Mouse (Mus musculus): ENCODE results near the gene Fam222b. TPM values are rescaled to one million over a fixed set of nuclear protein-coding genes. Genes with fewer than 3 reads are reported as not detected.

The Fam222b gene
- polyA plus RNA-seq, 1 experiment, result 12.3 TPM

GRCm38 (mm10) chr11:78164924-78165760 is 70.7 kb downstream of the Fam222b start, which contains the start of gene Traf4:
Traf4 (minus strand) TSS chr11:78165589.
- H3K4me3 ChIP-seq (replicated peaks; ENCODE audit: control insufficient read depth, low read depth, low read length), result peak within 1 kb of the TSS; percentile 65
- TF ChIP-seq POLR2A (IDR thresholded peaks at IDR 0.05; ENCODE audit: borderline replicate concordance, control insufficient read depth, low read depth, low read length) (peak; percentile 55; the same call in 1 of the 2 replicates), CTCF (IDR thresholded peaks at IDR 0.05; ENCODE audit: control insufficient read depth, insufficient read depth, low read length) (no peak)
- H3K4me1 ChIP-seq (ENCODE audit: control insufficient read depth, insufficient read depth, low read length), result peaks cover 3% of the 10 kb centered on the region; the same call in 1 of the 2 replicates
- WGBS, result under 1% methylated on average over 78 of the region's 78 CpGs
- H3K27ac ChIP-seq (ENCODE audit: control insufficient read depth, insufficient read depth, low read depth, low read length, poor library complexity), result peak within 1 kb of the TSS; percentile 64

DNA sequence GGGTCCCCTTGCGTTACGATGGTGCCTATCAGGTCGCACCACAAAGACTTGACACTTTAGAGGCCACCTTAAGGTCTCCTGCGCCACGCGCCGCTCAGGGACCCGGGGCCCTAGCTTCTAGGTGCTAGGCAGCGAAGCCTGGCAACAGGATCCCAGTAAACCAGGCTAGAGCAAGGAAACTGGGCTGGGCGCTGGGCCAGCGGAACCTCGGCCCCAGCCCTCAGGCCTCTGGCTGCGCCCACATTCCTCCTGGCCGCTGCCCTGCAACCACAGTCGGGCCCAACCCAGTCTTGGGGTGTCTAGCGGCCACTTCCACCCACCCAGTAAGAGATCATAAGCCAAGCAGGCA is 71.3 kb downstream of the Fam222b start:
- peak overlapping the region; percentile 56 for H3K4me3 ChIP-seq (replicated peaks; ENCODE audit: control insufficient read depth, low read depth, low read length)
- peaks cover 3% of the 10 kb centered on the region; the same call in 1 of the 2 replicates for H3K4me1 ChIP-seq (ENCODE audit: control insufficient read depth, insufficient read depth, low read length)
- H3K27ac ChIP-seq (ENCODE audit: control insufficient read depth, insufficient read depth, low read depth, low read length, poor library complexity), result peak overlapping the region; percentile 54
- TF ChIP-seq CTCF (IDR thresholded peaks at IDR 0.05; ENCODE audit: control insufficient read depth, insufficient read depth, low read length) (no peak), POLR2A (IDR thresholded peaks at IDR 0.05; ENCODE audit: borderline replicate concordance, control insufficient read depth, low read depth, low read length) (no peak)
- 3% methylated on average over 16 of the region's 16 CpGs for WGBS

DNA sequence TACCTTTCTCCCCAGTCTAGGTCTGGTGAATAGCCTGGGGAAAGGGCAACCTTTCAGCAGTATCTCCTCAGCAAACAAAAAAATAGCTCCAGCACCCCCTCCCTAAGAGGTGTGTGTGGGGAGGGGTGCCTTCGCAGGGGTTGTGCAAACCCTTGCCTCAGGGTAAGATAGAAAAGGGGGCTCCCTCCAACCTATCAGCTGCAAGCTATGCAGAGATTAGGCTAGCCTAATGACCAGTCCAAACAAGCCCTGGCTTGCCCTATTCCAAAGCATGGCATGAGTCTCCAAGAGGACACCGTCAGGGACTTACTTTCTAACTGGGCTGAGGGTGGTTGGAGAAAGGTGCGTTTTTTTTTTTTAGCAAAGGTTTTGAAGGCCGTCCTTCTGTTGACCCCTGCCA is 71.7 kb downstream of the Fam222b start:
- Histone ChIP-seq H3K27ac (ENCODE audit: control insufficient read depth, insufficient read depth, low read depth, low read length, poor library complexity) (no peak overlapping the region), H3K4me3 (replicated peaks; ENCODE audit: control insufficient read depth, low read depth, low read length) (no peak overlapping the region), H3K4me1 (ENCODE audit: control insufficient read depth, insufficient read depth, low read length) (peaks cover 3% of the 10 kb centered on the region; the same call in 1 of the 2 replicates)
- 72% methylated on average over 4 of the region's 4 CpGs for WGBS
- TF ChIP-seq CTCF (IDR thresholded peaks at IDR 0.05; ENCODE audit: control insufficient read depth, insufficient read depth, low read length), result no peak

- H3K4me1 ChIP-seq (ENCODE audit: control insufficient read depth, insufficient read depth, low read length), result peaks cover 3% of the 10 kb centered on the region; the same call in 1 of the 2 replicates
- 81% methylated on average over 6 of the region's 6 CpGs for WGBS
- TF ChIP-seq CTCF (IDR thresholded peaks at IDR 0.05; ENCODE audit: control insufficient read depth, insufficient read depth, low read length) (no peak), POLR2A (IDR thresholded peaks at IDR 0.05; ENCODE audit: borderline replicate concordance, control insufficient read depth, low read depth, low read length) (no peak)
- H3K27ac ChIP-seq (ENCODE audit: control insufficient read depth, insufficient read depth, low read depth, low read length, poor library complexity), result no peak overlapping the region
- H3K4me3 ChIP-seq (replicated peaks; ENCODE audit: control insufficient read depth, low read depth, low read length), result no peak overlapping the region
These were observed 72.2 kb downstream of the Fam222b start for GRCm38 (mm10) chr11:78166640-78167039.

GRCm38 (mm10) chr11:78167257-78167959 is 72.9 kb downstream of the Fam222b start:
- Histone ChIP-seq H3K27ac (ENCODE audit: control insufficient read depth, insufficient read depth, low read depth, low read length, poor library complexity) (no peak overlapping the region), H3K4me3 (replicated peaks; ENCODE audit: control insufficient read depth, low read depth, low read length) (no peak overlapping the region), H3K4me1 (ENCODE audit: control insufficient read depth, insufficient read depth, low read length) (peaks cover 3% of the 10 kb centered on the region; the same call in 1 of the 2 replicates)
- WGBS, result 87% methylated on average over 14 of the region's 14 CpGs
- TF ChIP-seq CTCF (IDR thresholded peaks at IDR 0.05; ENCODE audit: control insufficient read depth, insufficient read depth, low read length), result no peak
- TF ChIP-seq POLR2A (IDR thresholded peaks at IDR 0.05; ENCODE audit: borderline replicate concordance, control insufficient read depth, low read depth, low read length), result no peak

DNA sequence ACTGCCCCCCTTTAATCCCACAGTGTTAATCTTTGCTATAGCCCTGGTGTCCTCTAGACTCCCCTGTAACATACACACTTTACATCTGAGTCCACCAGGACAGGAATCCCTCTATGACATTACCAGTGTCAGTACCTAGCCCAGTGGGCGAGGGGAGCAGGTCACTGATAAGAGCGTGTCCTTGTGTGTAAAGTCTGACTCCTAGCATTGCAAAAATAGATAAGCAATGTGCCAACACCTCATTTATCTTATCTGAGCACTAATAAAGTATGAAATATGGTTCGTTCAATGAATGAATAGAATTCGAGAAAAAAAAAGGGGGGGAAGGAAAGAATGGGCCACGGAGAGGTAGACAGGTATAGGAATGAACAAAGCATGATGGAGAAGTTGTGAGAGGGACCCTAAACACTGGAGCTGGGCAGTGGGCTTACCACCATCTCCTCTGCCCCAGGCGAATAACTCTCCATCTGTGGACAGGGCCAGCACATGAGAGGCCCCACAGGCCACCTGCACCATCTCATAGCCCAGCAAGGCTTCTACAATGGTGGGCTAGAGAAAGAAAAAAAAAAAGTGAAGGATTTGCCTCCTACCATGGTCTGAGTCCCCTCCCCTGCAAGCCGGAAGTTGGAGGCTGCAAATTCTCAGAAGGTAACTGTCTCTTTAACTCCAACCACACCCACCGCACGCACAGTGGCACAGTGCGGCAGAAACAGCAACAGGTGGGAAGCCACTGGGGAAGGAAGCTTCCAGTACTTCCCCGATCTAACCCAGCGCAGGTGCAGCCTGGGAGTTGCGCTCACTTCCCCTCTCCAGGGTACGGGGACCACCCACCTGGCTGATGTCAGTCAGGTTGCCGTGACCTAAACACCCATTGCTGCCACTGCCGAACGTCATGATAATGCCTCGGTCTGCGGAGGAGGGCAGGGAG is 74.3 kb downstream of the Fam222b start:
- Histone ChIP-seq H3K4me3 (replicated peaks; ENCODE audit: control insufficient read depth, low read depth, low read length) (peak overlapping the region; percentile 40), H3K4me1 (ENCODE audit: control insufficient read depth, insufficient read depth, low read length) (peaks cover 3% of the 10 kb centered on the region; the same call in 1 of the 2 replicates), H3K27ac (ENCODE audit: control insufficient read depth, insufficient read depth, low read depth, low read length, poor library complexity) (peak overlapping the region; percentile 41)
- 17% methylated on average over 19 of the region's 19 CpGs for WGBS
- 0 out of 2 replicates have a peak, but pooled peaks have one; percentile 18 for TF ChIP-seq POLR2A (IDR thresholded peaks at IDR 0.05; ENCODE audit: borderline replicate concordance, control insufficient read depth, low read depth, low read length)
- peak; percentile 12; the same call in 1 of the 2 replicates for TF ChIP-seq CTCF (IDR thresholded peaks at IDR 0.05; ENCODE audit: control insufficient read depth, insufficient read depth, low read length)

DNA sequence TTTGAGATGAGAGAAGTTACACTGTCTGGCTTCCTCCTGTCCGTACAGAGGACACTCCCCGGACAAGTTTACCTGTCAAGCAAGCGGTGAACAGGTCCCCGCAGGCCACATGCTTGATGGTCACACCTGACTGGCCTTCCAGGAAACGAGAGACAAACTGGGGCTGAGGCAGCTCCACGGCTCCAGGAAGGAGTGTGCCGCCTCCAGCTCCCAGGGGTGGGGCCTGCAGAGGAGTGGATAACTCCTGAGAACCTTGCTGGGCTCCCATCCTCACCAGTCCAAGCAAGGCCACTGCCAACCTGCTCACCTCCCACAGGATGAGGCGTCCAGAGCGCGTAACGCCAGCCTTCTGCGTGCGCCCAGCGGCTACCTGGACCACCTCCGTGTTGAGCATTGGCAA is 75.8 kb downstream of the Fam222b start:
- TF ChIP-seq CTCF (IDR thresholded peaks at IDR 0.05; ENCODE audit: control insufficient read depth, insufficient read depth, low read length) (no peak), POLR2A (IDR thresholded peaks at IDR 0.05; ENCODE audit: borderline replicate concordance, control insufficient read depth, low read depth, low read length) (no peak)
- 0 out of 2 replicates have a peak overlapping the region, but pooled peaks have one; percentile 12 for H3K27ac ChIP-seq (ENCODE audit: control insufficient read depth, insufficient read depth, low read depth, low read length, poor library complexity)
- no peak overlapping the region for H3K4me3 ChIP-seq (replicated peaks; ENCODE audit: control insufficient read depth, low read depth, low read length)
- 88% methylated on average over 15 of the region's 15 CpGs for WGBS
- peaks cover 3% of the 10 kb centered on the region; the same call in 1 of the 2 replicates for H3K4me1 ChIP-seq (ENCODE audit: control insufficient read depth, insufficient read depth, low read length)
